Mouse (Mus musculus) embryonic facial prominence, embryonic 13.5 days (tissue): ENCODE measurements around the gene Cry1. TPM values are rescaled to one million over a fixed set of nuclear protein-coding genes. Genes with fewer than 3 reads are reported as not detected.

Experiments used
- ATAC-seq: fragments of 200-750 bp; cut with Nextera tagmentation; 2 replicates; pipeline ENCODE4 v1.8.0; 2017; ENCODE audit warnings: low read depth; ENCODE audit not compliant: insufficient number of reproducible peaks, insufficient read depth, low FRiP score, low TSS enrichment
- H3K27ac ChIP-seq: fragments of 300-500 bp; sonication (generic); 2 replicates; pipeline ENCODE4 v1.5.1; 2015; ENCODE audit warnings: moderate library complexity, mild to moderate bottlenecking, inconsistent platforms
- H3K27me3 ChIP-seq: fragments of 300-500 bp; sonication (generic); 2 replicates; pipeline ENCODE4 v1.6.1; 2015; ENCODE audit warnings: mild to moderate bottlenecking, inconsistent platforms
- H3K36me3 ChIP-seq: fragments of 300-500 bp; sonication (generic); 2 replicates; pipeline ENCODE4 v1.6.1; 2015; ENCODE audit warnings: mild to moderate bottlenecking, inconsistent platforms
- H3K4me1 ChIP-seq: fragments of 300-500 bp; sonication (generic); 2 replicates; pipeline ENCODE4 v1.6.1; 2015; ENCODE audit warnings: inconsistent platforms
- H3K4me2 ChIP-seq: fragments of 300-500 bp; sonication (generic); 2 replicates; pipeline ENCODE4 v1.6.1; 2015; ENCODE audit warnings: moderate library complexity, mild to moderate bottlenecking, inconsistent platforms
- H3K4me3 ChIP-seq: fragments of 300-500 bp; sonication (generic); 2 replicates; pipeline ENCODE4 v1.5.1; 2015; ENCODE audit warnings: mild to moderate bottlenecking, inconsistent platforms
- H3K9ac ChIP-seq: fragments of 300-500 bp; sonication (generic); 2 replicates; pipeline ENCODE4 v1.6.1; 2015; ENCODE audit warnings: mild to moderate bottlenecking, inconsistent platforms
- H3K9me3 ChIP-seq: fragments of 300-500 bp; sonication (generic); 2 replicates; pipeline ENCODE4 v1.6.1; 2016; ENCODE audit warnings: inconsistent platforms
- WGBS: fragments of 180-500 bp; shearing (Covaris S2); methylation state at CpG from one replicate; pipeline ENCODE4 v1.1.7; 2015; ENCODE audit warnings: mixed read lengths; 5-methylcytosine and 5-hydroxymethylcytosine counted together
- polyA plus RNA-seq: library from polyadenylated mRNA; unstranded; fragments of >200 nt; fragmentation: Nextera tagmentation; extraction: Ambion mirVana; gene quantifications from 2 replicates; pipeline ENCODE4 v1.2.1, GENCODE M21; 2015

Gene Cry1
- 33.9 and 34.5 TPM in 2 replicates for polyA plus RNA-seq

DNA sequence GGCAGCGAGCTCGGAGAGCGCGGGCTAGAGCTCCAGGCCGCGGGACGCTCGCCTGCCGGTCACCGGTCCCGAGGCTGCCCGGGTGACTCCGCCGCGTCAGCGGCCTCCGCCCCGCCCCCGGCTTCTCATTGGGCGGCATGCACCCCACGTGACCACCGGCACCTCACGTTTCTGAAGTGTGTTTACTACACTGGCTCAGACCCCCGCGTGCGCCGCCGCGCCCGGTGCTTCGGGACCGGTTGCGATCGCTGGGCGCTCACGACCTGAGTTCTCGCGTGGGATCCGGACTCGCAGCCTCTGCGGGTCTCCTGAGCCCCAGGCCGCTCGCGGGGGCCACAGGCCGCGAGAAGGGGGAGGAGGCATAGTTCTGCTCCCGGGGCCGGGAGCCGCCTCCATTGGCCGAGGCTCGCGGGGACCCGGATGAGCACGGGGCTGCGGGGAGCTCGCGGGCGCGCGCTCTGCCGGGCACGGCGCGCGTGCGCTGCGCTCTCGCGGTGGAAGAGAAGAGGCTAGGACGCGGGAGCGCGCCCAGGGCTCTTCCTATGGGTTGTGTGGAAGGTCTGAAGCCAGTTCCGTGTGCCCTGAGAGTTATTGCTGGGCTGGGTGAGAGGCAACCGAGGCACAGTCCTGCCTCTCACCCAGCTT, at the start of gene Cry1:
Cry1 (minus strand) TSS at position 101 of the 645 bp plus-strand sequence.
- no peaks in the 10 kb centered on the region for H3K36me3 ChIP-seq
- H3K4me1 ChIP-seq = peaks cover 10% of the 10 kb centered on the region
- peak within 1 kb of the TSS; percentile 88 for H3K4me3 ChIP-seq
- WGBS = under 1% methylated on average over 74 of the region's 75 CpGs
- H3K27ac ChIP-seq = peak within 1 kb of the TSS; percentile 94
- peak within 1 kb of the TSS; percentile 97 for H3K4me2 ChIP-seq
- H3K9ac ChIP-seq = peak within 1 kb of the TSS; percentile 85
- peak; percentile 94 for ATAC-seq
- no peaks in the 10 kb centered on the region for H3K9me3 ChIP-seq
- no peaks in the 10 kb centered on the region for H3K27me3 ChIP-seq

DNA sequence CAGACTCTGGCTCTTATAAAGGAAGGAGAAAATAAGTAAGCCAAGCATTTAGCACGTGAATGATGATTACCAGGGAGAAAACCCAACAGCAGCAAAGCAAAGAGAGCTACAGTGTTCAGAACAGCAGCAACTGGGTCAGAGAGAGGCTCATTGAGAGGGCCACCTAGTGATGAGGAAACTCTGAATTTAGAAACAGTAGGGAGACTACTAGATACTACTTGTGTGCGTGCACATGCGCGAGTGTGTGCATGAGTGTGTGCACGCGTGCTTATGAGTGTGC, 36.8 kb upstream of the Cry1 start:
- Histone ChIP-seq H3K4me2 (peak overlapping the region; percentile 48), H3K9me3 (no peaks in the 10 kb centered on the region), H3K27me3 (peaks cover 5% of the 10 kb centered on the region; the same call in 1 of the 2 replicates), H3K27ac (no peak overlapping the region), H3K9ac (no peak overlapping the region), H3K4me1 (no peaks in the 10 kb centered on the region; the same call in 1 of the 2 replicates), H3K4me3 (no peak overlapping the region), H3K36me3 (no peaks in the 10 kb centered on the region)
- no peak for ATAC-seq
- WGBS = 84% methylated on average over 6 of the region's 6 CpGs

DNA sequence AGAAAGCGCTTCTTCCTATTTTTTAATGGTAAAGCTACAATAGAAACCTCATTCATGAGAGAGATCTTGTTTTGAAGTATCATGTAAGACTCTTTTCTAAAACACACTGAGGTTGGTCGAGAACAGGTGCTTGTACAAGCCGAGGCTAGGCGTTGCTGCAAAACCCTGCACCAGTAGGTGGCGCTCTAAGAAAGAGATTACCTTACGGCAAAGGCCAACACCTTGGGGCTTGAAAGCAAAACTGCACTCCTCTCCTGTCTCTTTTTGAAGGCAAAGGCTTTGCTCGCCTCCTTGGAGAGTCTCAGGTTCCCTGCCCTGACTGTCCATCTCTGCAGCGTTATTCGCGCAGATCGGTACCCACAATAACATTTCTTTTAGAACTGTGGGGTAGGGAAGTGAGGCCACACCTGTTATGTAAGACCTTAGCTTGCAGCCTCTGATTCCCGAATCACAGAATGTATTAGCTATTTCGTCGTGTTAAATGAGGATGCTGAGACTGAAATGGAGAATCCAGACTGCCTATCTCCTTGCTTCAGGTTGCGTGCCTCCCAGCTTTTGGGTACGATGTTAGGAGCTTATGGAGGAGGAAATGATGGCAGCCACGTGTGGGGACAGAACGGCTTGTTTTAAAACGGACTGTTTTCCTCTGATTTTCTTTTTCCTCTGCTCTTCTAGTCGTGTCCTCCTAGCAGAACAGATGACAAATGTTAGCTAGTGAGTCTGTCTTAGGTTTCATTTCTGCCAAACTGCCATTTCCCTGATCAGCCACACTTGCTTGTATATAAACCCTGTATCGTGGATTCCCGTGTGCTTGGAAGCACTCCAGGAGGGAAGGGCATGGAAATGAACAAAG, 36.3 kb upstream of the Cry1 start:
- no peak for ATAC-seq

DNA sequence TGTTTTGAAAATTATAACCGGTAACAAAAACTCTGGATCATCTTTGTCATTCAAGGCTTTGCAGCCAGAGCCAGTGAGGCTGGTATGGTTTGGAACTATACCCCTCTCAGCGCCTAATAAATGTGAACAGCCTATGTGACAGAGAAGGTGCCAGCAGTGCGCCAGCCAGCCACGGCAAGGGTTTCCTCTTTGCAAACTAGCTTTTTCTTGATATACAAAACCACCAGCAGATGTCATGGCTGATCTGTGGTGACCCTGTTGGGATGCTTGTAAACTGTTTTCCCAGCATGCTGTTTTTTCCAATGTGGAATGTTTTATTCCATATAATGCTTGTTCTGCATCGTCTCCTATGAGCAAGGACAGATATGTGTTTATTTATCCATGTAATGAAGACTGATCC, 30.0 kb upstream of the Cry1 start:
- Histone ChIP-seq H3K27ac (no peak overlapping the region), H3K4me3 (no peak overlapping the region), H3K9ac (no peak overlapping the region), H3K4me2 (no peak overlapping the region), H3K27me3 (no peaks in the 10 kb centered on the region), H3K36me3 (no peaks in the 10 kb centered on the region), H3K9me3 (0 out of 2 replicates have a peak, but pooled peaks cover 4% of the 10 kb centered on the region), H3K4me1 (no peaks in the 10 kb centered on the region)
- no peak for ATAC-seq
- 69% methylated on average over 5 of the region's 5 CpGs for WGBS

More for the DNA sequence above, 36.3 kb upstream of the Cry1 start:
- Histone ChIP-seq H3K9me3 (no peaks in the 10 kb centered on the region), H3K4me1 (no peaks in the 10 kb centered on the region; the same call in 1 of the 2 replicates), H3K27me3 (peaks cover 5% of the 10 kb centered on the region; the same call in 1 of the 2 replicates), H3K9ac (no peak overlapping the region), H3K4me2 (peak overlapping the region; percentile 48), H3K36me3 (no peaks in the 10 kb centered on the region), H3K4me3 (0 out of 2 replicates have a peak overlapping the region, but pooled peaks have one; percentile 8), H3K27ac (no peak overlapping the region)
- 29% methylated on average over 22 of the region's 22 CpGs for WGBS

DNA sequence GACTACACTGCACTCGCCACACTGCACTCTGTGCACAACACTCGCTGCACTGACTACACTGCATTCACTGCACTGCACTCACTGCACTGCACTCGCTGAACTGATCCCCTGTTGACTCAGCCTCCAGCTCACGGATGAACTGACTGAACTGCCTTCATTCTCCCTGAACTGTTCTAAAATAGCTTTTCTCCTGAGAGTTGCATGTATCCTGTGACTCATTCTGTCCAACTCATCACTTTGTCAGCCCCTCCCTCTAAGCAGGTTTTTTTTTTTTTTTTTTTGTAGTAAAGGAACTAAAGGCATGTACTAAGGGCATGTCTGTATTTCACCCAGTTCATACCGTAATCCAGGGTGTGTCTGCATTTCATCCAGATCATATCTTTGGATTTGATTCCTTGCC, 26.8 kb upstream of the Cry1 start:
- Histone ChIP-seq H3K36me3 (no peaks in the 10 kb centered on the region), H3K4me3 (no peak overlapping the region), H3K27ac (no peak overlapping the region), H3K4me1 (no peaks in the 10 kb centered on the region), H3K9ac (no peak overlapping the region), H3K9me3 (0 out of 2 replicates have a peak, but pooled peaks cover 4% of the 10 kb centered on the region), H3K27me3 (no peaks in the 10 kb centered on the region), H3K4me2 (no peak overlapping the region)
- ATAC-seq = no peak
- 86% methylated on average over 5 of the region's 5 CpGs for WGBS

DNA sequence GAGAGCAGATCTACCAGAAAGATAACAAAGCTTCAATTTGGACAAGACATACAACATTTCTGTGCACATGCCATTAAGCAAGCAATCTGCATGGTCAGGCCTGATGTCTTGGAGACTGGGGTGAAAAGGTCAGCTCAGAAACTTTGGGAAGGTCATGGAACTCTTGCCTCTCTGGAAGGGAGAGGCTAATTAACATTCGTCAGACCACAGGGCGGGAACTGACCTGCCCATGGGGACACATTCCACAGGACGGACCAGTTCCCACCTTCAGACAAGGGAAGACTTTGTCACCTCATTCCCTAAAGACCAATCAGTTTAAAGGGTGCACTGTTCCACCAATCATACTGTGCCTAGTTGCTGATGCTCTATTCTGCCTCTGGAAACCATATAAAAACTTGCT, 25.3 kb upstream of the Cry1 start:
- Histone ChIP-seq H3K27ac (no peak overlapping the region), H3K9ac (no peak overlapping the region), H3K36me3 (no peaks in the 10 kb centered on the region), H3K27me3 (no peaks in the 10 kb centered on the region), H3K9me3 (0 out of 2 replicates have a peak, but pooled peaks cover 4% of the 10 kb centered on the region), H3K4me2 (no peak overlapping the region), H3K4me1 (no peaks in the 10 kb centered on the region), H3K4me3 (no peak overlapping the region)
- WGBS = 70% methylated on average over 3 of the region's 3 CpGs
- no peak for ATAC-seq

DNA sequence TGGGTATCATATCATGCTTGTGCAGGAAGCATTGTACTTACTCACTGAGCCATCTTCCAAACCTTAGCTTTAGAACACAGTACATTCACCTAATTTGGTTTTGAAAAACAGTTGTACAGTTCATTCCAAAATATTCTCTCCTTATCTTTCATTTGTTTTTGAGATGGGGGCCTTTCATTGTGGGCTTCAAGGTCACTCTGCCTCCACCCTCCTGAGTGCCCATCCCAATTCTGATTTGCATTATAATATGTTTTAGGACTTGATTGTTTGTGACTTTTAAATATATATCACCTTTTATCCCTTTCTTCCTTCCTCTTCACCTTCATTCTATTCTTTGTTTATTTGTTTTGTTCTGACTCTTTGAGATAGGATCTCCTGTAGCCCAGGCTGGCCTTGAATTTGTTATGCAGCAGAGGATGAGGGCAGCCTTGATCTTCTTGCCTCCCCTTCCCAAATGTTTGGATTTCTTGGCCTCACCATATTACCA, 24.3 kb upstream of the Cry1 start:
- Histone ChIP-seq H3K4me3 (no peak overlapping the region), H3K9ac (no peak overlapping the region), H3K9me3 (0 out of 2 replicates have a peak, but pooled peaks cover 4% of the 10 kb centered on the region), H3K27me3 (no peaks in the 10 kb centered on the region), H3K4me1 (peaks cover 4% of the 10 kb centered on the region), H3K27ac (no peak overlapping the region), H3K36me3 (no peaks in the 10 kb centered on the region), H3K4me2 (no peak overlapping the region)
- ATAC-seq = no peak

DNA sequence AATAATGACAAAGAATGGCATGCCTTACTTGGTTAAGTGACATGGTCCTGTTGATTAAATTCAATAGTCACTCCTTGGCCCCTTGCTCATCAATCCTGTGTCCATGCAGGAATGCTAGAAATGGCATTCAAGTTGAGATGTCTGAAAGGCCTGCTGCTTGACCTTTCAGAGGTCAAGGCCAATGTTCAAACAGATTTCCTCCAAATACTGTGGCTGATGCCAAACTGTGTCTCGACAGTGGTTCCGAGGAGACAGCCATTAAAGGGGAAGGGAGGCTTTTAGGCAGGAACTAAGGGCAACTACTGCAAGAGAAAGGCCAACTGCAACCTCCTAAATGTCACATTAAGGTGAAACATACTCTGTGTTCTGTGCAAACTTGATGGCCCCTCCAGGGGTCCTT, 20.5 kb upstream of the Cry1 start:
- H3K27me3 ChIP-seq = no peaks in the 10 kb centered on the region
- WGBS = 46% methylated on average over 2 of the region's 2 CpGs
- no peaks in the 10 kb centered on the region for H3K36me3 ChIP-seq
- H3K4me3 ChIP-seq = no peak overlapping the region
- no peak overlapping the region for H3K4me2 ChIP-seq
- no peak for ATAC-seq
- no peak overlapping the region for H3K27ac ChIP-seq
- peaks cover 5% of the 10 kb centered on the region for H3K4me1 ChIP-seq
- no peak overlapping the region for H3K9ac ChIP-seq
- H3K9me3 ChIP-seq = no peaks in the 10 kb centered on the region

DNA sequence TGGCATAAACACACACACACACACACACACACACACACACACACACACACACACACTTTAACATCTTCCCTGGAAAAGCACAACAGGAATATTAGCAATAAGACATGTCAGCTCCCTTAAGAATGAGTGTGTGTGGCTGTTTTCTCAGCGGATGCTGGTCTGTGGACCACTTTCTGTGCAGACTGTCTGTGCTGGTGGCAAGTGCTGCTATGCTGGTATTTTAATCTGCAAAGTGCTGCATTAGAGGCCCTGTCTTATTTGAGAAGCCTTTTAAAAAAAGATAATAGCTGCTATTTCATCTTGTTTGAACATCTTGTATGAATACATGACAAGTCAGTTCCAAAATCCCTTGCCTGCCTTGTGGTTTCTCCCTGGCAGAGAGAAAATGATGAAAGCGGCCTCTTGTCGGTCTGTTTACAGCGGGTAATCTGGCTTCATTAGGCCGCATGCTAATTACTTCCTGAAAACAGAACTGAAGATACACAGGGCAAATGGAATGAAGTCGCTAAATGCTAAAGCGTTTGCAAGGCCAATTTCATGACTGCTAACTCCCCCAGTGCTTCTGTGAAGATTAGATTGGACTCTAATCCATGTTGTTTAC, 19.5 kb upstream of the Cry1 start:
- H3K9me3 ChIP-seq = no peaks in the 10 kb centered on the region
- WGBS = 31% methylated on average over 7 of the region's 7 CpGs
- no peak overlapping the region for H3K4me2 ChIP-seq
- H3K9ac ChIP-seq = no peak overlapping the region
- no peak overlapping the region for H3K4me3 ChIP-seq
- no peaks in the 10 kb centered on the region for H3K27me3 ChIP-seq
- ATAC-seq = no peak
- H3K4me1 ChIP-seq = peaks cover 5% of the 10 kb centered on the region
- H3K27ac ChIP-seq = no peak overlapping the region
- H3K36me3 ChIP-seq = no peaks in the 10 kb centered on the region

DNA sequence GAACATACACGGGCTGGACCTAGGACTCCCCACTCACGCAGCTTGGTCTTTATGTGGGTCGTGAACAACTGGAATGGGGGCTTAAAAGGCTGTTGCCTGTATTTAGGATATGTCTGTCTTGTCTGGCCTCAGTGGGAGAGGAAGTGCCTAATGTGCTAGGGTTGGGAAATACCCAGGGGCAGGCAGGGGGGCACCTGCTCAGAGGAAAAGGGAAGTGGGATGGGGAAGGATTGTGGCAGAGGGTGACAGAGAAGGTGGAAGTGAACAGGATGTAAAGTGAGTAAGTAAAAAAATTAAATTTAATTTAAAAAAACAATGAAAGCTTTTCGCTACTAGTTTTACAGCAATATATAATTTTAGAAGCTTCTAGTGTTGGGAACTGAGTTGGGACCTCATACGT, 9.7 kb upstream of the Cry1 start:
- ATAC-seq = no peak

DNA sequence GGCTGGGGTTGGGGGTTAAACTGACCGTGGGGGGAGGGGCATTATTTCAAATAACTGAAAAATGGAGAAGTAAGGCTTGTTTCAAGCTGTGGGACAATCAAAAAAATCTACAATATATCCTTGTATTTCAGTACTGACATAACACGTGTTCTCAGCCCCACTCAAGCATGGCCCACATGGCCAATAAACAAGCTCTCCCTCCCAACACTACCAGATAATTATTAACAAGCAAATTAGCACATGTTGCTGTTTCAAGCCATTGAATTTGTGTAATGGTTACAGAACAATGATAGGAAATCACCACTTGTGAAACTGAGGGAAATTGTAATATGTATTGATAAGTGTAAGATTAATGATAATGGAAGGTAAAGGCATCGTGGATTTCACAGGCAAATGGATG, 8.5 kb upstream of the Cry1 start:
- Histone ChIP-seq H3K27ac (no peak overlapping the region), H3K4me1 (no peaks in the 10 kb centered on the region), H3K4me3 (no peak overlapping the region), H3K36me3 (no peaks in the 10 kb centered on the region), H3K4me2 (no peak overlapping the region), H3K9me3 (no peaks in the 10 kb centered on the region), H3K27me3 (no peaks in the 10 kb centered on the region), H3K9ac (no peak overlapping the region)
- ATAC-seq = no peak
- WGBS = 74% methylated on average over 3 of the region's 3 CpGs

More for the DNA sequence above, 9.7 kb upstream of the Cry1 start:
- Histone ChIP-seq H3K9ac (no peak overlapping the region), H3K27ac (no peak overlapping the region), H3K4me2 (no peak overlapping the region), H3K27me3 (no peaks in the 10 kb centered on the region), H3K36me3 (no peaks in the 10 kb centered on the region), H3K9me3 (no peaks in the 10 kb centered on the region), H3K4me1 (no peaks in the 10 kb centered on the region), H3K4me3 (no peak overlapping the region)
- 78% methylated on average over 5 of the region's 5 CpGs for WGBS
